Mouse (Mus musculus) limb, embryonic 14.5 days (tissue): ENCODE measurements at regions not wholly inside any gene's neighbourhood (a gene's known extent, or its start where the extent isn't known, plus 50 kb on each side); places are given as distances from the start of the nearest gene placed in this dataset.

Experiments used
- ATAC-seq: fragments of 200-750 bp; cut with Nextera tagmentation; 2 replicates; pipeline ENCODE4 v1.8.0; 2017; ENCODE audit warnings: low read depth, moderate number of reproducible peaks, moderate TSS enrichment; ENCODE audit not compliant: low FRiP score
- DNase-seq: peaks from one replicate; pipeline ENCODE4 v3.0.0-alpha.2; 2015; ENCODE audit warnings: low spot score
- H3K27ac ChIP-seq: fragments of 300-500 bp; sonication (generic); replicated peaks from 2 replicates; pipeline ENCODE4 v1.5.1; 2014; ENCODE audit warnings: low read depth, mild to moderate bottlenecking, low read length, moderate library complexity, mixed read lengths
- H3K27me3 ChIP-seq: fragments of 300-500 bp; sonication (generic); 2 replicates; pipeline ENCODE4 v1.6.1; 2014; ENCODE audit warnings: low read length, mixed read lengths; ENCODE audit not compliant: control insufficient read depth, insufficient read depth
- H3K36me3 ChIP-seq: fragments of 300-500 bp; sonication (generic); 2 replicates; pipeline ENCODE4 v1.6.1; 2014; ENCODE audit warnings: mild to moderate bottlenecking, low read length, moderate library complexity, mixed read lengths; ENCODE audit not compliant: control insufficient read depth, insufficient read depth
- H3K4me1 ChIP-seq: fragments of 300-500 bp; sonication (generic); 2 replicates; pipeline ENCODE4 v1.6.1; 2014; ENCODE audit warnings: antibody characterized with exemption, low read length, mixed read lengths; ENCODE audit not compliant: control insufficient read depth, insufficient read depth
- H3K4me2 ChIP-seq: fragments of 300-500 bp; sonication (generic); replicated peaks from 2 replicates; pipeline ENCODE4 v1.6.1; 2014; ENCODE audit warnings: low read depth, mild to moderate bottlenecking, low read length, moderate library complexity; ENCODE audit not compliant: severe bottlenecking
- H3K4me3 ChIP-seq: fragments of 300-500 bp; sonication (generic); replicated peaks from 2 replicates; pipeline ENCODE4 v1.5.1; 2014; ENCODE audit warnings: low read length
- H3K9ac ChIP-seq: fragments of 300-500 bp; sonication (generic); 2 replicates; pipeline ENCODE4 v1.6.1; 2014; ENCODE audit warnings: mild to moderate bottlenecking, low read depth, low read length, moderate library complexity; ENCODE audit not compliant: severe bottlenecking
- H3K9me3 ChIP-seq: fragments of 300-500 bp; sonication (generic); 2 replicates; pipeline ENCODE4 v1.6.1; 2016; ENCODE audit warnings: low read length; ENCODE audit not compliant: control insufficient read depth
- POLR2A ChIP-seq: fragments of 200-500 bp; IDR thresholded peaks from 2 replicates; pipeline ENCODE4 v1.8.0; 2012; ENCODE audit warnings: inconsistent platforms, mild to moderate bottlenecking, moderate library complexity, borderline replicate concordance; ENCODE audit not compliant: insufficient read depth, insufficient read length; ENCODE audit errors: extremely low read depth
- WGBS: fragments of 180-500 bp; shearing (Covaris S2); extraction: QIAGEN DNeasy Blood & Tissue Kit; methylation state at CpG from one replicate; pipeline ENCODE4 v1.1.7; 2014; 5-methylcytosine and 5-hydroxymethylcytosine counted together

DNA sequence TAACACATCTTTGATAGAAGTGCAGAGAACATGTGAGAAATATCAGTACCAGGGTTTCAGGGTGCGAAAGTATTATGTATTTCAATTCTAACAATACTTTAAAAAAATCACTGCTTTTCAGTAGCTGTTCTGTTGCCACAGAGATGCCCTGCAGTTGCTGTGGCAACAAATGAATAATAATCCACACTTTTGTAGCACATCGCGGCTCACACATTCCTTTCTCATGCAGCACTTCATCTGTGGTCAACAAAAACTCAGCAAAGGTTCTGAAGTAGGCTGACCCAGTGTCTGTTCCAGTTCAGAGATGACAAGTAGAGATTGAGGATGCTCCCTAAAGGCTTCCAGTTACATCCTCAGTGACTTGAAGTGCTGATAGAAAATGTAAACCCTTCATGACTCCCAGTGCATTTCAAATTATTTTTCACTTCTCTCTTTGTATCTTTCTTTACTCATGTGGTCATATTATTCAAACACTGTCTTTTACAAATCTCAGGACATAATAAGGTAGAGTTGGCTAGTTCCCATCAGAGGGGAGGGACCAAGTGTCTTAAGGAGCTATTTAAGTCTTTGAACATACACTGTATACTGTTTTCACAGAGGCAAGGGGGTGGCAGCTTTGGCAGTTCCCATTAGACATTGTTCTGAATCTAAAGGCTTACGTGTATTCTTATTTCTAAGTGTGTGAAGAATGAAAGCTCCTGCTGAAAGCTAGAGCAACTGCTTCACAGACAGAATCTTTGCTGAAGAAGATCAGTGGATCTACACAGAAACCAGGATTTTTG is 460.6 kb upstream of the Slit2 start:
- WGBS, result 79% methylated on average over 4 of the region's 4 CpGs
- H3K4me2 ChIP-seq, result no peak overlapping the region
- H3K27ac ChIP-seq, result no peak overlapping the region
- no peaks in the 10 kb centered on the region for H3K9me3 ChIP-seq
- ATAC-seq (no peak), DNase-seq (no peak)
- H3K36me3 ChIP-seq, result no peaks in the 10 kb centered on the region
- H3K9ac ChIP-seq, result no peak overlapping the region
- no peaks in the 10 kb centered on the region for H3K4me1 ChIP-seq
- no peak overlapping the region for H3K4me3 ChIP-seq
- H3K27me3 ChIP-seq, result no peaks in the 10 kb centered on the region
- TF ChIP-seq POLR2A, result no peak

DNA sequence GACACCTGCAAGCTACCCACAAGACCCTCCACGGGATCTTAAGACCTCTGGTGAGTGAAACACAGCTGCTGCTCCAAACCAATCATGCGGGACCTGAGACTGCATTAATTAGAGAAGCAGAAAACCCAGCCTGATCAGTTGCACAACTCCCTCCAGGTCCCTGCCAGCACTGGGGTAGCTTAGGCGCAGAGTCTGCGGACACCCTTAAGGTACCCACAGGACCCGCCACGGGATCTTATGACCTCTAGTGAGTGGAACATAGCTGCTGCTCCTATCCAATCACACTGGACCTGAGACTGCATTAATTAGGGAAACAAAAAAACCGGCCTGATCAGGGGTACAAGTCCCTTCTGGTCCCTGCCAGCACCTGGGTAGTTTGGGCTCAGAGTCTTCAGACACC is 454.3 kb upstream of the Slit2 start:
- Histone ChIP-seq H3K4me2 (no peak overlapping the region), H3K4me3 (no peak overlapping the region), H3K9ac (no peak overlapping the region), H3K27me3 (no peaks in the 10 kb centered on the region), H3K27ac (no peak overlapping the region), H3K9me3 (no peaks in the 10 kb centered on the region), H3K36me3 (no peaks in the 10 kb centered on the region), H3K4me1 (no peaks in the 10 kb centered on the region)
- 90% methylated on average over 7 of the region's 7 CpGs for WGBS
- no peak for ATAC-seq
- no peak for TF ChIP-seq POLR2A
- DNase-seq, result no peak

DNA sequence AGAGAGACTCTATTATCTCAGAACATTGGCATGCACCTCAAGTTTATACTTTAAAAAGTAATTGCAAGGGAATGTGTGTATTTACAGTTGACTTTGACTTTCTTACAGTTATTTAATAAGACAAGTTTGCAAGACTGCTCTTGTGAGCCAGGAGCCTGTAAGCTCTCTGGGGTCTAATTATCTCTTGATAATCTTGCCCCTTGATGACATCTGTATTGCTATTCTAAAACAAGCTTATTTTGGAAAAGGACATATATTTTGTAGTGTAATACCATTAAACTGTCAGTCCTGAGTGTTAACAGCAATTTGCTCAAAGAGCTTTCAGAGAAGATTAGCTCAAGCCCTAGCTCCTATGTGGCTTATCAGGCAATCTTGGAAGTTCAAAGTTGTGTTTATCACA is 445.4 kb upstream of the Slit2 start:
- Histone ChIP-seq H3K4me3 (no peak overlapping the region), H3K9me3 (no peaks in the 10 kb centered on the region), H3K27ac (no peak overlapping the region), H3K4me1 (no peaks in the 10 kb centered on the region), H3K4me2 (no peak overlapping the region), H3K36me3 (no peaks in the 10 kb centered on the region), H3K9ac (no peak overlapping the region), H3K27me3 (no peaks in the 10 kb centered on the region)
- no peak for ATAC-seq
- peak; percentile 11 for DNase-seq
- no peak for TF ChIP-seq POLR2A

DNA sequence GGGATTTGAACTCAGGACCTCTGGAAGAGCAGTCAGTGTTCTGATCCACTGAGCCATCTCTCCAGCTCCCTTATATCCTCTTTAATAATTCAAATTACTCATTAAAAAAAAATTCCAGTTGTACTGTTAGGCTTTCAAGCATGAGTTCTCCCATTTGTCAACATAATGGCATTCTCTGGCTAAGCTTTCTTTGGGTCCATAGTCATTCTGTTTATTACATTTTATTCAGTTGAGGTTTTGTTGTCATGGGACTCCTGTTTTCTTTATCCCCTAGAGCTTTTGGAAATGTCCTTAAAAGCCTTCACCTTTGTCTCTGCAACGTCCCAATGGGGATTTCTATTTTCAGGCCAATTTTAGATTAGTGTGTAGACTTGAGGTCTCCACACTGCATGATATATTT is 440.7 kb upstream of the Slit2 start:
- Histone ChIP-seq H3K27ac (no peak overlapping the region), H3K4me1 (no peaks in the 10 kb centered on the region), H3K9ac (no peak overlapping the region), H3K9me3 (no peaks in the 10 kb centered on the region), H3K4me2 (no peak overlapping the region), H3K4me3 (no peak overlapping the region), H3K27me3 (no peaks in the 10 kb centered on the region), H3K36me3 (no peaks in the 10 kb centered on the region)
- 81% methylated on average over 1 of the region's 1 CpGs for WGBS
- ATAC-seq (no peak), DNase-seq (no peak)
- no peak for TF ChIP-seq POLR2A

DNA sequence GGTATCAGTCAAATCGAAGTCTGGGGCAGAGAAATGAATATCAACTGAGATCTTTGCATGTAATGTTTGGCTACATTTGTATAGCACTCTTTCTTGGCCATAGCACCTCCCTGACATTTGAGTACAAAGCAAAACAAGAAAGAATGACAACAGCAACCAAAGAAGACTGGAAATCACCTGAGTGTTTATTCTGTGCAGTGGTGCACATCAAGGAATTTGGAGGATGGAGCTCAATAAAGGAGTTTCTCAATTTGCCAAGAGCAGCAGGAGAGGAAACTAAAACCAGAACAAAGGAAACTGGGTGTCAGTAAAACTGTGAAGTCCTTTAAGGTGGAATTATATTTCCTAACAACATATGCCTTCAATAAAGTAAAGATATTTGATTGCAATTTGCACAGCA is 426.2 kb upstream of the Slit2 start:
- Histone ChIP-seq H3K4me3 (no peak overlapping the region), H3K9ac (no peak overlapping the region), H3K36me3 (no peaks in the 10 kb centered on the region), H3K27me3 (no peaks in the 10 kb centered on the region), H3K9me3 (no peaks in the 10 kb centered on the region), H3K27ac (no peak overlapping the region), H3K4me1 (no peaks in the 10 kb centered on the region), H3K4me2 (no peak overlapping the region)
- DNase-seq (no peak), ATAC-seq (no peak)
- WGBS, result 89% methylated on average over 1 of the region's 1 CpGs
- TF ChIP-seq POLR2A, result no peak
